Mouse (Mus musculus): ENCODE results near the gene Macrod2.
A peak's percentile ranks its signal among the peaks of the same experiment; 100 is the strongest.

The Macrod2 gene

GRCm38 (mm10) chr2:140793886-140794608 is 398.9 kb downstream of the Macrod2 start:
- no peak for DNase-seq (ENCODE audit: low spot score in 2 of 2)

GRCm38 (mm10) chr2:140811693-140812092 is 416.6 kb downstream of the Macrod2 start:
- no peak for DNase-seq (ENCODE audit: low spot score in 2 of 2)

- no peak for DNase-seq (ENCODE audit: low spot score in 2 of 2)
Measured at GRCm38 (mm10) chr2:140819391-140820120, 424.4 kb downstream of the Macrod2 start.

- DNase-seq (ENCODE audit: low spot score in 2 of 2), result no peak
Measured at GRCm38 (mm10) chr2:140822378-140822777, 427.3 kb downstream of the Macrod2 start.

GRCm38 (mm10) chr2:140826241-140826640 is 431.1 kb downstream of the Macrod2 start:
- no peak for DNase-seq (ENCODE audit: low spot score in 2 of 2)

- no peak for DNase-seq (ENCODE audit: low spot score in 2 of 2)
Measured at GRCm38 (mm10) chr2:140828859-140829258, 433.8 kb downstream of the Macrod2 start.

GRCm38 (mm10) chr2:140830086-140830485 is 435.0 kb downstream of the Macrod2 start:
- no peak for DNase-seq (ENCODE audit: low spot score in 2 of 2)

GRCm38 (mm10) chr2:140839371-140839770 is 444.3 kb downstream of the Macrod2 start:
- DNase-seq (ENCODE audit: low spot score in 2 of 2), result no peak

- DNase-seq (ENCODE audit: low spot score in 2 of 2), result peak; percentile 41 to 53
Measured at GRCm38 (mm10) chr2:140839880-140840279, 444.8 kb downstream of the Macrod2 start.

- DNase-seq (ENCODE audit: low spot score in 2 of 2), result no peak
Measured at GRCm38 (mm10) chr2:140844030-140844429, 448.9 kb downstream of the Macrod2 start.

GRCm38 (mm10) chr2:140847817-140848428 is 452.8 kb downstream of the Macrod2 start:
- DNase-seq (ENCODE audit: low spot score in 2 of 2), result no peak

GRCm38 (mm10) chr2:140853538-140853937 is 458.4 kb downstream of the Macrod2 start:
- DNase-seq (ENCODE audit: low spot score in 2 of 2), result no peak

GRCm38 (mm10) chr2:140861356-140861755 is 466.2 kb downstream of the Macrod2 start:
- DNase-seq (ENCODE audit: low spot score in 2 of 2), result no peak

GRCm38 (mm10) chr2:140862736-140863135 is 467.6 kb downstream of the Macrod2 start:
- no peak for DNase-seq (ENCODE audit: low spot score in 2 of 2)

GRCm38 (mm10) chr2:140865636-140866035 is 470.5 kb downstream of the Macrod2 start:
- no peak for DNase-seq (ENCODE audit: low spot score in 2 of 2)

- DNase-seq (ENCODE audit: low spot score in 2 of 2), result no peak
Measured at GRCm38 (mm10) chr2:140867116-140867515, 472.0 kb downstream of the Macrod2 start.

- no peak for DNase-seq (ENCODE audit: low spot score in 2 of 2)
Measured at GRCm38 (mm10) chr2:140885176-140885575, 490.1 kb downstream of the Macrod2 start.

- no peak for DNase-seq (ENCODE audit: low spot score in 2 of 2)
Measured at GRCm38 (mm10) chr2:140890683-140891082, 495.6 kb downstream of the Macrod2 start.

- DNase-seq (ENCODE audit: low spot score in 2 of 2), result no peak
Measured at GRCm38 (mm10) chr2:140896396-140897082, 501.4 kb downstream of the Macrod2 start.

- no peak for DNase-seq (ENCODE audit: low spot score in 2 of 2)
Measured at GRCm38 (mm10) chr2:140898408-140898985, 503.4 kb downstream of the Macrod2 start.

- DNase-seq (ENCODE audit: low spot score in 2 of 2), result no peak
Measured at GRCm38 (mm10) chr2:140905331-140905730, 510.2 kb downstream of the Macrod2 start.

- DNase-seq (ENCODE audit: low spot score in 2 of 2), result no peak
Measured at GRCm38 (mm10) chr2:140906123-140906522, 511.0 kb downstream of the Macrod2 start.

Data from frontal cortex, postnatal 14 days (tissue).